Mouse (Mus musculus) lung, adult 2 months (tissue): ENCODE results near the gene Lingo2.

Source experiments
- CTCF ChIP-seq: fragments of 200-500 bp; IDR thresholded peaks from 2 replicates; pipeline ENCODE4 v1.5.1; 2011; ENCODE audit warnings: mild to moderate bottlenecking, low read length, control low read depth; ENCODE audit not compliant: insufficient read depth
- POLR2A ChIP-seq: fragments of 200-500 bp; IDR thresholded peaks from 2 replicates; pipeline ENCODE4 v1.6.1; 2011; ENCODE audit warnings: low read depth, mild to moderate bottlenecking, control low read depth, low read length, borderline replicate concordance; ENCODE audit errors: extremely low read depth

DNA sequence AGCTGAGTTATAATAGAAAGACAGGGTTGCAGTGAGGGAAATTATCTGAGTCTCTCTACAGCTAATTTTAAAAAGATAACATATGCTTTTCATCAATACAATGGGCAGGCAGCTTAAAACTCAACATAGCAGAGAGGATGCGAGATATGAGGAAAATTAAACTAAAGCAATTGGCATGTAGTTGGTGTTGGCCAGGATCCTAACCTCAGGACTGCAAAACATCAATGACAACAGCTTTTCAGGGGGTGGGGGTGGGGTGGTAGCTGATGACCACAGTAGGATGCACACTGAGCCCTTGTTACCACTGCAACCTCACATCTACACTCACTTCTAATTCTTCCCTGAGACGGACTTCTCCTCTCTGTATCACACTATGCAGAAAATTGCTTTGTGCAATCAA lies 417.7 kb downstream of the Lingo2 start:
- no peak for TF ChIP-seq POLR2A
- TF ChIP-seq CTCF = no peak
